Mouse (Mus musculus) neutrophil, adult 5-6 weeks (primary cell): ENCODE data around the gene Acsbg2. TPM values are rescaled to one million over a fixed set of nuclear protein-coding genes. Genes with fewer than 3 reads are reported as not detected.

Experiments
- ATAC-seq: fragments of 151-379, 151-347 bp; 2 replicates; pipeline ENCODE4 v1.8.0; 2017; ENCODE audit warnings: mild to moderate bottlenecking, moderate TSS enrichment; ENCODE audit not compliant: insufficient number of reproducible peaks, poor library complexity, low FRiP score, severe bottlenecking; ENCODE audit errors: extremely low read depth
- total RNA-seq: library from RNA; stranded (forward); fragments of 200-1000 nt; gene quantifications from 2 replicates; pipeline ENCODE4 v1.2.3, GENCODE M21; 2017

The Acsbg2 gene
- total RNA-seq, 1 experiment from 2014 or later, result not detected

- ATAC-seq, result peak; percentile 97
Measured at GRCm38 (mm10) chr17:56831111-56831816, 43.0 kb downstream of the Acsbg2 start.

DNA sequence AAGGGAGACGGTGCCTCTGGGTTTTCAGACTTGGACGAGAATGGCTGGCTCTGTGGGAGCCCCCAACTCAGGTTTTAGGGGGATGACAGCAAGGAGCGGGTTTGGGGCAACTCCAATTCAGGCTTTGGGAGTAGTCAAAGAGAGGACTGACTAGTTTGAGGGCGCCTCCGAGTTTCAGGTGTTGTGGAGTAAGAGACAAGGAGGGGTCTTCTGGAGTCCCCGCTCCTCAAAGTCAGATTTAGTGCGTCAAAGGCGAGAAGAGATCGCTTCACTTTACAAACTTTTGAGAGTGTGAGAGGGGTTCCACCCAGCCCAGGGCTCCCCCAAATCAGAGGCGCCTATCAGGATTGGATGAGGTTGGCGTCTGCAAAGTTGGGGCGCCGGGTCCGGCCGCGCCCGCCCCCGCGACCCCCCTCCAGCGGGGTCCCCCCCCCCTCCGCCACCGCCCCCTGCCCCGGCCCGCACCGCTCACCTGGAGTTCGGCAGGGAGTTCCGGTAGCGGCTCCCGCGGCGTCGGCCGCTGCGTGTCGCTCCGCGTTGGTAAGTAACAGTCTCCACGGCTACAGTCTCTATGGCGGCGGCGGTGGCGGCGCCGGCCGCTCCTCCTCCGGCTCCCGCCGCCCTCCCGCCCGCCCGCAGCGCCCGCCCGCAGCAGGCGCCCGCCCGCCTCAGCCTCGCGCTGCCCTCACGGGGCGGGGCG is 43.7 kb downstream of the Acsbg2 start, which contains the start of gene Rfx2:
Gene Rfx2, minus strand, starts transcription at position 603 of the 700 bp plus-strand sequence.
- no peak for ATAC-seq

DNA sequence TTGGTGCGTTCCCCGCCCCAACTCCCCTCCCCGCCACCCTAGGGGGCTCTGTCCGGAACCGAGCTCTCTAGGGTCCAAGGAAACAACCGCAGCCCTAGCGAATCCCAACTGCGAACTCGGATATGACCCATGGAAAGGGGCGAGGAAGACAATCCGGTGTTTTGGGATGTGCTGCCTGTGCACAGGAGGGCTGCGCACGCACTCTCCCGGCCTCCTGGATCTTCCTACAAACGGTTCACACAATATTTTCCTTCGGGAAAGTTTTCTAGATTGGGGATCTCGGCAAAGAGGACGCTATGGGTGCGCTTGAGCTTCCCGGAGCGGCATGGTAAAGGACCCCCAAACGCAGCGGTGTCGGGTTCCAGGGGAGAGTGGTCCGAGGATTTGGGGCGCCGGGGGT is 44.5 kb downstream of the Acsbg2 start:
- no peak for ATAC-seq

DNA sequence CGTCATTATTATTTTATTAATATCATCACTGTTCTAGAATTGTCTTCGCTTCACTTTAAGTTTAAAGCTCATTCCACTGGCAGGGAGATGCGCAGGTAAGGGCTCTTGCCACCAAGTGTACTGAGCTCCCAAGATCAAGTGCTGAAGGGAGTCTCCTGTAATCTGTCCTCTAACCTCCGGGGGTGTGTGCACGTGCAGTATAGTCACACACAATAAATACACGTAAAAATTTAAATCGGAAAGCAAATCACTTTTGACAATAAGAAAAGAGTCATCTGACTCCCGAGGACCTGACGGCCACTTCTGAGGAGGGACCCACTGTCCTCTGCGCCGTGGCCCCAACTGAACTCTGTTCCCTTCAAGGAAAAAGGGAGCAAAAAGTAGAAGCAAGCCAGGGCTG is 45.1 kb downstream of the Acsbg2 start:
- no peak for ATAC-seq

GRCm38 (mm10) chr17:56826718-56827117 is 47.5 kb downstream of the Acsbg2 start:
- ATAC-seq, result no peak

- no peak for ATAC-seq
Measured at GRCm38 (mm10) chr17:56823352-56823751, 50.9 kb downstream of the Acsbg2 start.

DNA sequence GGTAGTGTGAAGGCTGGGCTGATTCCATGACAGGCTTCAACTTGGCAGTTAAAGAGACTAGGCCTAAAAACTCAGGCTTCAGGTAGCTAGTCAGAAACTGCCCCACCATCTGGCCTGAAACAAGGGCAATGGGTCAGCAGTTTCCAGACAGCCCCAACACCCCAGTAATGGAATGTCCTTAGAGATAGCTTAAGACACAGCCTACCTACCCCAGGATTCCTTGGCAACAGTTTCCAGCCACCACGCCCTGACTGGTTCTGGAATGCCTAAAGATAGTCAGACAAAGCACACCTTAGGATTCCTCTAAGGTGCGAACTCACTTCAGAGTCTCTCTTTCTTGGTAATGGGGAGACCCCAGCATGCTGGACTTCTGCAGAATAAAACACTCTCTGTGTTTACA is 51.9 kb downstream of the Acsbg2 start:
- no peak for ATAC-seq

DNA sequence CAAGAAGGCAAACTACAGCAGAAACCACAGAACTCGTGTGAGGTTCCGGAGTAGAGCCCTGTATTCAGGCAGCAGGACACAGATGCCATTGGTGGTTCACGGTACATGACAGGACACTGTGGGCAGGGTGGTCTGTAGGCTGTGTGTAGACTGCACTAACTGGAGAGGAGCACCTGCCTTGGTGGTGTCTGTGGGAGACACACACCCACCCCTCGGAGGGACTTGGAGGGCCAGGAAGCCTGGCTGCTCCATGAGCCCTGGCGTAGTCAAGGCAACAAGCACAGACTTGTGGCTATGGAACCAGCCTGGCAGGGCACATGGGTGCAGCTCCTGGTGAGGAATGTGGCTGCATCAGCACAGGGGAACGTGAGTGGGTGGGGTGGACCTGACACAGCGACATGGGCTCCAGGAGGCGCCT is 54.5 kb downstream of the Acsbg2 start:
- peak; percentile 66 for ATAC-seq

- ATAC-seq, result no peak
Measured at GRCm38 (mm10) chr17:56819032-56819545, 55.2 kb downstream of the Acsbg2 start.

- ATAC-seq, result no peak
Measured at GRCm38 (mm10) chr17:56818067-56818636, 56.1 kb downstream of the Acsbg2 start.

DNA sequence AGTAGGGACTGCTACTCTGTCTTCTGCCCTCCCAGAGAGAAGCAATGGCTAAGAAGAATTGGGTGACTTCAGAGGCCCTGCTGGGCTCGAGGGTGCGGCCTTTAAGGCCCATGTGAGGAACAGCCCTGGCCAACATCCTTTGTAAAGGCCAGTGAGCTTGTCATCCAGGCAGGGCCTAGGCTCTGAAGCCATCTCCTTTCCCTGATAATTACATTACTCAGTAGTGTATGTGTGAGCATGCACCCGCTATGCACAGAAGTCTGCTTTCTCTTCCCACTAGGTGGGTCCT is 59.2 kb downstream of the Acsbg2 start:
- no peak for ATAC-seq

DNA sequence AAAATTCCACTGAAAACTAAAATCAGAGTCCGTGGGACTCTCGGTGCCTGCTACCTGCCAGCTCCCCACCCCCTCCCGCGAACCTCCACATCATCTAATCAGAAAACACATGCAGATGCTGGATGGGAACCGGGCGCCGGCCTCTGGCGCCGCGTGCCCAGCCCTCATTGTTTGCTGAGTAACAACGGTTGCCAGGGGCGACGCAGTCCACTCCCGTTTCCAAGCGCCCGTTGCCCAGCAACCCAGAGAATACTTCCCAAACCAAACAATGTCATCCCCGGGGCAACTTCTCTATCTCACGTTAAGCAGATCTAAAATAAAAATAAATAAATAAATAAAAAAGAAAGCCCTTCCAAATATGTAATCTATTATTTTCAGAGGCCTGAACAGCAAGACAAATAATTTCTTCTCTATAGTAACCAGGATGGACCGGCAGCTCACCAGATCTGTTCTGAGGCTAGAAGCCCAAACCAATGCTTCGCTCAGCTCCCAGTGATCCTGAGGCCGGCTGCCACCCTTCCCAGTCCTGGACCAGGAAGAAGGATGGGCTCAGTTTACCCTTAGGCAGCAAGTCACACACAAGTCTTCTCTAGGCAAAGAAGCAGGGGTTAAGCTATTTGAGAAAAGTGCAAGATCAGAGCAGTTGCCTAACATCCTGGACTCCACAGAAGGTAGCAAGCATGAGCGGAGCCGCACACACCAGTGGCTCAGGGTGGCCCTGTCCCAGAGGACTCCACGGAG is 59.8 kb downstream of the Acsbg2 start:
- ATAC-seq, result no peak; the same call in 1 of the 2 replicates

DNA sequence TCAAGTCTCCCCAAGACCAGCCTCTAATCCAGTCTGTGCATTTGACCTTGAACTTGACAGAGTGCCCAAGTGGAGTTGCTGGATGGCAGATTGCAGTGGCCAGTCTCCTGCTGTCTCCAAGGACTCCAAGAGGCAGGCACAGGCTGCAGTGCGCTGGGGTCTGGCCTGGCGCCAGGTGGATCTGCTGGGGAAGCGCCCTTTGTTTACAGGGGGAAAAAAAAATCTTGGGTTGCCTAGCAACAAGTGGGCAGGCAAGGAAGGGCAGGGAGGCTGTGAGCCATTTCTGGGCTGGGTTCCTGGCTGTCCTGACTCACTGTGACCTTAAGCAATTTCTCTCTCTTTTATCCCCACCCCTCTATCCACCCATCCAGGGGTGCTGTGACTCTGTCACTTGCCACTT is 64.0 kb downstream of the Acsbg2 start:
- ATAC-seq, result no peak

DNA sequence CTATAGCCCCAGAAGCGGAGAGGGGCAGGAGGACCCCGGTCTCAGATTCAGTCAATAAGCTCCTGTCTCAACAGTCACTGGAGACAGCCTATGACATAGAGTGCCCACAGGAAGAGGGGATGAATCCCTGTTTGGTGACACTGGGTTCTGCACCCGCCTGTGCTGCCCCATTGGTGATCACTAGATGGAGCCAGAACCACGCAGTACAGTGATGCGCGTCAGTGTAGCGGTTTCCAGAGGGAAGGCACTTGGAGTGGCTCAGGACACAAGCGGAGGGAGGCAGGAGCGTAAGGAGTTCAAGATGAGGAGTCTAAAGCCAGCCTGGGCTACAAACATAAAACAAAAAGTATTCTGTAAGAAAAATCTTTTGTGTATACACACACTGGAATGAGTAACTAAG is 65.7 kb downstream of the Acsbg2 start:
- ATAC-seq, result peak; percentile 47; the same call in 1 of the 2 replicates

DNA sequence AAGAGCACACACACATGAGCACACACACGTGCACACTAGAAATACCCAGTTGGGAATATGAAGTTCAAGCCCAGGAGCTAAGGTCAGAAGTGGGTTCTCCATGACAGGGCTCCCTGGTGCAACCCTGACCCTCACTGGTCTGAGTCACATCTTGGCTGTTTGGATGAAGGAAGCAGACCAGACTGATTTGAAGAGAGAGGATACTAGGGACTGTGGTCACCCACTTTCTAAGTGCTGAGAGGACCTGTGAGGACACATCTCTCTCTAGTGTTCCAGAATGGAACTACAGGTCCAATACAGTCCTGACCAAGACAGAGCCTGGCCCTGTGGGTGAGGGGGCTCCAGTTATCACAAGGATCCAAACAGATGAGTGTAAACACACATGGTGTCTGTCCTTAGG is 68.5 kb downstream of the Acsbg2 start:
- no peak for ATAC-seq

GRCm38 (mm10) chr17:56804952-56805351 is 69.3 kb downstream of the Acsbg2 start:
- ATAC-seq, result no peak

- no peak for ATAC-seq
Measured at GRCm38 (mm10) chr17:56802065-56802464, 72.2 kb downstream of the Acsbg2 start.

DNA sequence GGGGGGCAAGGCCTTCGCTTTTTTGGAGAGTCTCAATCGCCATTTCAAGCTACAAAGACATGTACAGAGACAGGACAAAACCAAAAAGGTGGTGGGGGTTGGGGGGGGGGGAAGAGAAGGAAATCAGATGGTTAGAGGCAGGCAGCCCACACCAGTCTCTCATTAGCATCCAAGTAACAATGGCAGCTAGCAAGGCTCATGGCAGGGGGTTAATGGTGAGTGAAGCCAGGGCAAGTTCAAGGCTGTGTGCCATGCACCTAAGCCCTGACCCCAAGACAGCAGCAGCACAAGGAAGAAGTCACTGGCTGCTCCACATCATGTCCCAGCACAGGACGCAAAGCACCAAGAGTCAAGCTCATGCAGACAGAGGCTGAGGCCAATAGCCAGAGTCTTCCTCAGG is 75.0 kb downstream of the Acsbg2 start:
- no peak for ATAC-seq

- ATAC-seq, result no peak
Measured at GRCm38 (mm10) chr17:56793614-56794319, 80.5 kb downstream of the Acsbg2 start.
